Mouse (Mus musculus) liver, postnatal 0 days (tissue): ENCODE data around the gene 1700122O11Rik. TPM values are rescaled to one million over a fixed set of nuclear protein-coding genes. Genes with fewer than 3 reads are reported as not detected.

Source experiments
- ATAC-seq: fragments of 200-750 bp; cut with Nextera tagmentation; 2 replicates; pipeline ENCODE4 v1.8.0; 2017; ENCODE audit warnings: mild to moderate bottlenecking, moderate library complexity
- DNase-seq: peaks from one replicate; pipeline ENCODE4 v3.0.0-alpha.2; 2016
- H3K27ac ChIP-seq: fragments of 300-500 bp; sonication (generic); 2 replicates; pipeline ENCODE4 v1.5.1; 2014; ENCODE audit warnings: antibody characterized with exemption, moderate library complexity, mild to moderate bottlenecking, low read depth
- H3K27me3 ChIP-seq: fragments of 300-500 bp; sonication (generic); 2 replicates; pipeline ENCODE4 v1.6.1; 2014; ENCODE audit warnings: low read length, control low read depth, mixed read lengths; ENCODE audit not compliant: insufficient read depth
- H3K36me3 ChIP-seq: fragments of 300-500 bp; sonication (generic); replicated peaks from 2 replicates; pipeline ENCODE4 v1.6.1; 2014; ENCODE audit warnings: mild to moderate bottlenecking, control low read depth, low read length, moderate library complexity, mixed read lengths; ENCODE audit not compliant: insufficient read depth
- H3K4me1 ChIP-seq: fragments of 300-500 bp; sonication (generic); 2 replicates; pipeline ENCODE4 v1.6.1; 2014; ENCODE audit warnings: antibody characterized with exemption, mild to moderate bottlenecking, control low read depth; ENCODE audit not compliant: insufficient read depth
- H3K4me2 ChIP-seq: fragments of 300-500 bp; sonication (generic); 2 replicates; pipeline ENCODE4 v1.6.1; 2014; ENCODE audit warnings: low read depth, mild to moderate bottlenecking, low read length, moderate library complexity, mixed read lengths
- H3K4me3 ChIP-seq: fragments of 300-500 bp; sonication (generic); 2 replicates; pipeline ENCODE4 v1.5.1; 2014; ENCODE audit warnings: low read depth, low read length
- H3K9ac ChIP-seq: fragments of 300-500 bp; sonication (generic); replicated peaks from 2 replicates; pipeline ENCODE4 v1.6.1; 2014; ENCODE audit warnings: mild to moderate bottlenecking, moderate library complexity
- H3K9me3 ChIP-seq: fragments of 300-500 bp; sonication (generic); 2 replicates; pipeline ENCODE4 v1.6.1; 2016; ENCODE audit warnings: mild to moderate bottlenecking, control low read depth, low read length, mixed read lengths
- CTCF ChIP-seq: sonication (generic); IDR thresholded peaks from 2 replicates; pipeline ENCODE4 v1.5.1; 2016; ENCODE audit warnings: antibody characterized with exemption, low read depth
- EP300 ChIP-seq: IDR thresholded peaks from 2 replicates; pipeline ENCODE4 v1.6.1; 2016; ENCODE audit warnings: antibody characterized with exemption, low read depth, mild to moderate bottlenecking
- WGBS: fragments of 180-500 bp; shearing (Covaris S2); extraction: QIAGEN DNeasy Blood & Tissue Kit; methylation state at CpG from one replicate; pipeline ENCODE4 v1.1.7; 2014; ENCODE audit not compliant: insufficient replicate concordance; 5-methylcytosine and 5-hydroxymethylcytosine counted together
- polyA plus RNA-seq: library from polyadenylated mRNA; unstranded; fragments of >200 nt; fragmentation: Nextera tagmentation; extraction: Ambion mirVana; gene quantifications from 2 replicates; pipeline ENCODE4 v1.2.1, GENCODE M21; 2015

Gene 1700122O11Rik
- polyA plus RNA-seq, 1 experiment from 2014 or later = not detected

DNA sequence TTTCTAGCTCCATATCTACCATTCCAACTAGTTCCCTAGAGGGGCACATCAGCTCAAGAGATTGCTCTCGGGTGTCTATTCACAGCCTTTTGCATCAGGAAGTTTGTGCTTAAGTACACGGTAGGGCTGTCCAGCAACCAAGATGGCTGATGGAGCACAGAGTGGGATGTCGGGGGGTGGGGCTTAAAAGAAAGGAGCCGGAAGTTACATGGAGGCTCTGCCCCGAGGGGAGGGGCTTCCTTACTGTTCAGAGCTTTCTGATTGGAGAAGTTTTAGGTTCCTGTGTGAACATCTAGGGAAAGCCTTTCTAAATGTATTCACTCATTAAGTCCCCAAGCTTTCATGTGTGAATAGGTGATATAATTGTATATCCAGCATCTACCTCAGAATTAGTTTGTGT is 21.5 kb downstream of the 1700122O11Rik start:
- Histone ChIP-seq H3K4me1 (peaks cover 2% of the 10 kb centered on the region; the same call in 1 of the 2 replicates), H3K9ac (no peak overlapping the region), H3K4me2 (no peak overlapping the region), H3K9me3 (no peaks in the 10 kb centered on the region), H3K4me3 (no peak overlapping the region), H3K36me3 (no peaks in the 10 kb centered on the region), H3K27me3 (no peaks in the 10 kb centered on the region), H3K27ac (no peak overlapping the region)
- DNase-seq (no peak), ATAC-seq (no peak)
- 65% methylated on average over 5 of the region's 5 CpGs for WGBS
- TF ChIP-seq CTCF (no peak), EP300 (no peak)

DNA sequence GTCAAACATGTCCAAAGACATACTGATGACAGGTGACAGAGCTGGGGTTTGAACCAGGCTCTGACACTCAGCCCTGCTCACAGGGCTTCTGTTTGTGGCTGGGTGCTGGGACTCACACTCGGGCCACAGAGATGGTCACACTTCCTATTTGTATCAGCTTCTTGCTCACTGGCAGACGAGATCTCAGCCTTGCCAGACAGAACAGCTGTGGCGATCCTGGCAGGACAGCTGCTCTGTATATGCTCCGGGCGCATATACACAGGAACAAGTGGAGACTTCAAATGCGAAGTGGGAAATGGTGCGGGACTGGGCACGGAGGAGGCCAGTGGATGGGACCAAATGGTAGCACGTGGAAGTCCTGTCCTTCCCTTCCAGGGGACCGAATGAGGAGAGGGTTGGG is 25.5 kb downstream of the 1700122O11Rik start:
- DNase-seq (no peak), ATAC-seq (no peak)
- no peak overlapping the region for H3K4me3 ChIP-seq
- no peak overlapping the region for H3K9ac ChIP-seq
- H3K27me3 ChIP-seq = no peaks in the 10 kb centered on the region
- no peak overlapping the region for H3K27ac ChIP-seq
- TF ChIP-seq EP300 (no peak), CTCF (no peak)
- no peaks in the 10 kb centered on the region for H3K9me3 ChIP-seq
- H3K36me3 ChIP-seq = no peaks in the 10 kb centered on the region
- 67% methylated on average over 10 of the region's 10 CpGs for WGBS
- no peaks in the 10 kb centered on the region; the same call in 1 of the 2 replicates for H3K4me1 ChIP-seq
- no peak overlapping the region for H3K4me2 ChIP-seq

- no peak for TF ChIP-seq CTCF
- no peak for TF ChIP-seq EP300
- no peak overlapping the region for H3K4me3 ChIP-seq
- no peak for ATAC-seq
Measured at GRCm38 (mm10) chr17:48011105-48011504, 27.0 kb downstream of the 1700122O11Rik start.

DNA sequence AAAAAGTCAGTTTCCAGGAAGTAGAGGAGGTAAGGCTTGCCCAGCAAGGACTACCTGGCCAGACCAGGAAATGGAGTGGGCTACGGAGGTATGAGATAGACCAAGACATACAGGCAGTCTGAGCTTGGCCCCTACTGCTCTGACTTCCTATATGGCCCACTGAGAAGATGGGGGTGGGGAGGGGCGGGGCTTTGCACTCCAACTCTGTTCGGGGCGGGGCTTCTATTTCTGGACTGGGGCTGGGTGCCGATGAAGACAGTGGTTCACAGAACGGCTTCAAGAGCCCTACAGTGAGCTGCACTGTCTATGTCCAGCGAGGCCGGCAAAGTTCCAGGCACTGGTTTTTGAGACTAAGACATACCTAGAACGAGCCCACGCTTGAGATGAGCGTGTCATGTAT is 27.8 kb downstream of the 1700122O11Rik start:
- H3K4me2 ChIP-seq = no peak overlapping the region

More at GRCm38 (mm10) chr17:48011105-48011504, 27.0 kb downstream of the 1700122O11Rik start:
- Histone ChIP-seq H3K36me3 (no peaks in the 10 kb centered on the region), H3K4me2 (no peak overlapping the region), H3K4me1 (no peaks in the 10 kb centered on the region; the same call in 1 of the 2 replicates), H3K9me3 (no peaks in the 10 kb centered on the region), H3K9ac (no peak overlapping the region), H3K27ac (no peak overlapping the region), H3K27me3 (no peaks in the 10 kb centered on the region)
- 88% methylated on average over 12 of the region's 12 CpGs for WGBS
- DNase-seq = no peak

DNA sequence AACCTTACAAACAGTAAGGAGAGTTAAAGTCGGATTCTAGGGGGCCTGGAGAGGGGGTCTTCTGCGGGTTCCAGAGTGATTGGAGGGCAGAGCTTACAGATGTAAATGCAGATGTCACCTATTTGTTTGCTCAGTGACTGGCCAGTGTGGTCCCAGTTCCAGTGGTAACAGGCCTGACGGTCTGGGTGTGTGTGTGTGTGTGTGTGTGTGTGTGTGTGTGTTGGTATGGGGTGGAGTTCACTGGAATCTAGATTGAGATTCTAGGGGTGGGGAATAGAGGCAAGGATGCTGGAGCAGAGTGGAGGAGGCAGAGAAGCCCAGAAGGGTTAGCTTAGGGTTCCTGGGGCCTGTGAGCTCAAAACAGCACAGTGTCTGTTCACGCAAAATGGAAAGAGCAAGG is 32.3 kb downstream of the 1700122O11Rik start:
- H3K27me3 ChIP-seq = no peaks in the 10 kb centered on the region
- DNase-seq (no peak), ATAC-seq (no peak)
- 47% methylated on average over 4 of the region's 4 CpGs for WGBS
- no peak for TF ChIP-seq CTCF
- no peak for TF ChIP-seq EP300
- no peak overlapping the region for H3K9ac ChIP-seq
- no peaks in the 10 kb centered on the region for H3K36me3 ChIP-seq
- H3K4me1 ChIP-seq = peaks cover 16% of the 10 kb centered on the region
- no peak overlapping the region for H3K4me3 ChIP-seq
- no peak overlapping the region for H3K4me2 ChIP-seq
- H3K9me3 ChIP-seq = no peaks in the 10 kb centered on the region
- H3K27ac ChIP-seq = no peak overlapping the region

More for the DNA sequence above, 27.8 kb downstream of the 1700122O11Rik start:
- H3K27ac ChIP-seq = no peak overlapping the region
- H3K4me1 ChIP-seq = no peaks in the 10 kb centered on the region; the same call in 1 of the 2 replicates
- H3K27me3 ChIP-seq = no peaks in the 10 kb centered on the region
- WGBS = 53% methylated on average over 11 of the region's 11 CpGs
- no peak overlapping the region for H3K9ac ChIP-seq
- DNase-seq (no peak), ATAC-seq (no peak)
- no peak for TF ChIP-seq EP300
- no peak for TF ChIP-seq CTCF
- no peaks in the 10 kb centered on the region for H3K9me3 ChIP-seq
- H3K36me3 ChIP-seq = no peaks in the 10 kb centered on the region
- H3K4me3 ChIP-seq = no peak overlapping the region

GRCm38 (mm10) chr17:48005091-48005490 is 33.0 kb downstream of the 1700122O11Rik start:
- WGBS = 27% methylated on average over 8 of the region's 8 CpGs
- DNase-seq (peak; percentile 35), ATAC-seq (peak; percentile 17; the same call in 1 of the 2 replicates)
- H3K4me1 ChIP-seq = peaks cover 17% of the 10 kb centered on the region
- H3K9ac ChIP-seq = no peak overlapping the region
- H3K27me3 ChIP-seq = no peaks in the 10 kb centered on the region
- H3K4me2 ChIP-seq = no peak overlapping the region
- no peak for TF ChIP-seq EP300
- no peak for TF ChIP-seq CTCF
- no peaks in the 10 kb centered on the region for H3K36me3 ChIP-seq
- H3K9me3 ChIP-seq = no peaks in the 10 kb centered on the region
- no peak overlapping the region for H3K4me3 ChIP-seq
- peak overlapping the region; percentile 66 for H3K27ac ChIP-seq
